Mouse (Mus musculus): ENCODE data around the gene Sdk1. TPM values are rescaled to one million over a fixed set of nuclear protein-coding genes. Genes with fewer than 3 reads are reported as not detected.

Sdk1 gene
- polyA plus RNA-seq, 1 experiment from 2014 or later = 0.76 TPM

DNA sequence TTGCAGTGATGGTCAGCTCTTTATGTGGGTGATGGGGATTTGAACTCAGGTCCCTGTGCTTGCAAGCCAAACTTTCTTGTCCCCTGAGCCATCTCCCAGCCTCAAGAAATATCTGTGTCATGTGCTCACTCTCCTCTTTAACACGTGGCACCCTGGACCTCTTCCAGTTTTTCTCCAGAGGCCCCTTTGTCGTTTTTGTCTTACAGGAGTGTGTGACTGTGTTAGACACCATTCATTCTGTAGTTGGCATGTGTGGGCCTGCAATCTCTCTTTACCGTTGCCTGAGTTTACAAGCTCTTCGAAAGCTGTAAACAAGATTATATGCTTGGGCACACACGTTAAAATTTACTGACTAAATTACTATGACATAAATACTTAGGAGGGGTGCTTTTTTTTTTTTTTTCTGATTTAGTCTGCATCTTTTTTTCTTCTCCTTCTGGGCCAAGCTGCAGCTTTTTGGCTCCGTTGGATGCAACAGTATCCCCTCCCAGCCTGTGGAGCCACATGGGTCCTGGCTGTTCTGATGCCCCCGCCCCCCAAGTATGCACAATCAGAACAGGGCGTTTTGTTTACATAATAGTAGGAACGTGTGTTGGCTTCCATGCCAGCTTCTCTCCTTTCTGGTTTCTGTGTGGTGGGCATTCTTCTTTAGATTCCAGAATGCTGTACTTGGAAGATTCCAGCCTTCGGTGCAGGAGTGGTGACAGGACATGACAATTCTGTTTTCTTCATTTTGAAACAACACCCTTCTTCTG lies 527.6 kb downstream of the Sdk1 start:
- no peak for DNase-seq (ENCODE audit: low spot score)
- WGBS = 81% methylated on average over 10 of the region's 10 CpGs
- no peaks in the 10 kb centered on the region for H3K9me3 ChIP-seq (replicated peaks)
- no peaks in the 10 kb centered on the region for H3K27me3 ChIP-seq (ENCODE audit: low read depth, poor library complexity, severe bottlenecking)
- H3K27ac ChIP-seq = no peak overlapping the region
- no peak overlapping the region for H3K4me3 ChIP-seq
- H3K36me3 ChIP-seq = no peaks in the 10 kb centered on the region
- H3K4me1 ChIP-seq = 0 out of 2 replicates have a peak, but pooled peaks cover 3% of the 10 kb centered on the region

DNA sequence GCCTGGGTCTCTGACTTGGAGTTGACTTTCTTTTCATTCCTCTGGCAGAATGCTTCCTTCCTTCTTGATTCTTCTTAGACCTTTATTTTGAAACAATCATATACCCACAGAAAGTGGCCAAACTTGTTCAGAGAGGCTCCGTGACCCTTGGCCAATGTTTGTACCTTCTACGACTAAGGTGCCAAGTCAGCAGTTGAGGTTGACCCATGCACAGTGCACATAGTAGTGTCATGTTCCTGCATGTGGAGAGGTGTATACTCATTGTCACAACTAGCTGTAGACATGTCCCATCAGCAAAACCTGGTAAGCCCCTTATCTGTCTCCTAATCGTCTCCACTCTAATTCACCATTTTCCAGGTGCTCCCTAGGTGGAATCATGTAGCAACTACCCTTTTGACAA lies 530.2 kb downstream of the Sdk1 start:
- H3K27me3 ChIP-seq (ENCODE audit: low read depth, poor library complexity, severe bottlenecking) = no peaks in the 10 kb centered on the region
- no peaks in the 10 kb centered on the region for H3K36me3 ChIP-seq
- 90% methylated on average over 3 of the region's 3 CpGs for WGBS
- H3K9me3 ChIP-seq (replicated peaks) = no peaks in the 10 kb centered on the region
- no peak overlapping the region for H3K4me3 ChIP-seq
- 0 out of 2 replicates have a peak, but pooled peaks cover 3% of the 10 kb centered on the region for H3K4me1 ChIP-seq
- H3K27ac ChIP-seq = no peak overlapping the region
- no peak for DNase-seq (ENCODE audit: low spot score)

DNA sequence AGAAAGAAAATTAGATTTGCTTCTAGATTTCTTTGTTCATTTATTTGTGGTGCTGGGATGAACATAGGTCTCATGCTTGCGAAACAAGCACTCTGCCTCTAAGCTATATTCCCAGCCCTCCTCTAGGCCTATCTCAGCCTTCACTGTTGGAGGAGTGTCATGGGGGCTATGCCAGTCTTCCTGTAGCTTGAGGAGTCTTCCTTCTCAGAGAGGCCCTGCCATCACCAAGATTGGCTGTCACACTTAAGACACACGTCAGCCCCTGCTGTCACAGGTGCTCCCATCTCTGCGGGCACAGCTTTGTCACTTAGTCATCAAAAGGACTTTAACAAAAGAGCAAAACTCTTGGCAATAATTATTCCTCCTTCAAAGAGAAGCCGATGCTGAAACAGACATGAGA lies 536.9 kb downstream of the Sdk1 start:
- H3K4me3 ChIP-seq = no peak overlapping the region
- no peaks in the 10 kb centered on the region for H3K4me1 ChIP-seq
- H3K9me3 ChIP-seq (replicated peaks) = no peaks in the 10 kb centered on the region
- no peaks in the 10 kb centered on the region for H3K36me3 ChIP-seq
- DNase-seq (ENCODE audit: low spot score) = no peak
- H3K27me3 ChIP-seq (ENCODE audit: low read depth, poor library complexity, severe bottlenecking) = no peaks in the 10 kb centered on the region
- no peak overlapping the region for H3K27ac ChIP-seq
- WGBS = 81% methylated on average over 4 of the region's 4 CpGs

DNA sequence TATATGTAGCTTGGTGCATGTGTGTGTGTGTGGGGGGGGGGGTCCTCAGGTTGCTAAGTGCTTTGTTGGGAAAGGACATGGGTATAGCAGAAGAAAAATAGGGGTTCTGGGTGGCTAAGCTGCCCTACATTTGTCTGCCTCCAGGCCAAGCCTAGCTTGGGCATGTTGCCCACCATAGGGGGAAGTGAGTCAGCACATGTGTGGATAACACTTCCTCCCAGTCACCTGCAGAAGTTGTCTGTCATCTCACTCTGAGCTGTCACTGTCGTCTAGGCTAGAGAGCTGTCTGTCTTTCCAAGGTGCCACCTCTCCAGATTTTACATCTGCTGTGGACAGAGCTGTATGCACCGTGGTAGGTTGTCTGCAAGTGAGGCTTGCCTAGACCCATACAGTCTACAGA lies 539.9 kb downstream of the Sdk1 start:
- no peaks in the 10 kb centered on the region for H3K4me1 ChIP-seq
- no peak overlapping the region for H3K27ac ChIP-seq
- H3K9me3 ChIP-seq (replicated peaks) = no peaks in the 10 kb centered on the region
- H3K4me3 ChIP-seq = no peak overlapping the region
- no peak for DNase-seq (ENCODE audit: low spot score)
- H3K36me3 ChIP-seq = no peaks in the 10 kb centered on the region
- 88% methylated on average over 2 of the region's 2 CpGs for WGBS
- no peaks in the 10 kb centered on the region for H3K27me3 ChIP-seq (ENCODE audit: low read depth, poor library complexity, severe bottlenecking)

DNA sequence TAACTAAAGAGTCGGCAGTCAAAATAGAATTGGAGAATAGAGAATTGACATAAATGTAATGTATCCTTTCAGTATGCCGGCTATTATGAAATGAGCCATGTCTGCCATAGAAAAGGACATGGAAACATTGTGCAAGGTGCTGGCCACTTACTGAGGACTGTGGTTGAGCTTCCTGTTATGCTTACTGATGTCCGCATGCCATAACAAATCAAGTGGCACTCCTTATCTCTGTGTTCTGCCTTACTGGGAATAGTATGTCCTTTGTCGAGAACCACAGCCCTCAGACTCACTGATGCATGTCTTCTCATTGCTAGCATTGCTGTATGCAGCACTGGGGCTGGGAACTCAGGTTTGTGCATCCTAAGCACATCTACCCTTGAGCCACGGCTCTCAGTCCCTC lies 541.0 kb downstream of the Sdk1 start:
- no peak for DNase-seq (ENCODE audit: low spot score)
- 91% methylated on average over 5 of the region's 5 CpGs for WGBS
- H3K4me1 ChIP-seq = no peaks in the 10 kb centered on the region

DNA sequence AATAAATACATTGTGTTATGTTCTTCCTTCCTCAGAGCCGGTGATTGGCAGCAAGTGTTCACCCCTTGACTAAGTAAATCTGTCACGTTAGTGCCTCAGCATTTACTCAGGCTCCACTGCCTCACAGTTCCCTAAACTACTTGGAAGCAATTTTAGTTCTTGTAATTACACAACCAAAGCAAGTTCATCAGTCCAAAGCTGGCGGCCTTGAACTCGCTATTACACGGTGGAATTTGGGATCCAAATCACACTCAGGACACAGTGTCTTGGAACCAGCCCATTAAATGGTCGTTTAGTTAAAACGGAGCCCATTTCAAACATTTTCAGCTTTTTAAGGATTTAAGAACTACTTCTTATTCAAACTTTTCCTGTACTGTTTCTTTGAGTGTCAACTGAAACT lies 542.2 kb downstream of the Sdk1 start:
- Histone ChIP-seq H3K27ac (no peak overlapping the region), H3K4me1 (no peaks in the 10 kb centered on the region), H3K9me3 (replicated peaks) (no peaks in the 10 kb centered on the region), H3K4me3 (no peak overlapping the region), H3K36me3 (no peaks in the 10 kb centered on the region), H3K27me3 (ENCODE audit: low read depth, poor library complexity, severe bottlenecking) (no peaks in the 10 kb centered on the region)
- no peak for DNase-seq (ENCODE audit: low spot score)
- WGBS = 92% methylated on average over 7 of the region's 7 CpGs

More for the DNA sequence above, 541.0 kb downstream of the Sdk1 start:
- H3K27me3 ChIP-seq (ENCODE audit: low read depth, poor library complexity, severe bottlenecking) = no peaks in the 10 kb centered on the region
- no peaks in the 10 kb centered on the region for H3K36me3 ChIP-seq
- no peaks in the 10 kb centered on the region for H3K9me3 ChIP-seq (replicated peaks)
- no peak overlapping the region for H3K27ac ChIP-seq
- H3K4me3 ChIP-seq = no peak overlapping the region

DNA sequence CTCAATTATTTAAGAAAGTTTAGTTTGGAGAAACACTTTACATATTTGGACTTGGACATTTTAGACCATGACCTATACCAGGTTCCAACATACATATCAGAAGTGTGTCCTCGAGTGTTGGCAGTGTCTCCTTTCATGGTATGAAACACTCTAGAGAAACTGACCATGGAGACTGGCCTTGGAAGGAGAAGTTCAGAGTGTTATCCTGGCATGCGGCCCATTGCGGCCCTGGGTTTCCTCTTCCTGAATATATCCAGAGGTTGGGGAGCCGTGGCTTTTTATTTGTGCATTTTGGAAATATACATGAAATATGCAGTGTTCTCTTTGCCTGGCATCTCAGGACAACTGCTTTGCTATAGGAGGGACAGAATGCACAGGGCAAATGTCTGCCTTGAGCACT lies 552.6 kb downstream of the Sdk1 start:
- Histone ChIP-seq H3K36me3 (no peaks in the 10 kb centered on the region), H3K27me3 (ENCODE audit: low read depth, poor library complexity, severe bottlenecking) (no peaks in the 10 kb centered on the region), H3K9me3 (replicated peaks) (no peaks in the 10 kb centered on the region), H3K27ac (no peak overlapping the region), H3K4me1 (no peaks in the 10 kb centered on the region), H3K4me3 (no peak overlapping the region)
- DNase-seq (ENCODE audit: low spot score) = no peak
- WGBS = 95% methylated on average over 4 of the region's 4 CpGs

DNA sequence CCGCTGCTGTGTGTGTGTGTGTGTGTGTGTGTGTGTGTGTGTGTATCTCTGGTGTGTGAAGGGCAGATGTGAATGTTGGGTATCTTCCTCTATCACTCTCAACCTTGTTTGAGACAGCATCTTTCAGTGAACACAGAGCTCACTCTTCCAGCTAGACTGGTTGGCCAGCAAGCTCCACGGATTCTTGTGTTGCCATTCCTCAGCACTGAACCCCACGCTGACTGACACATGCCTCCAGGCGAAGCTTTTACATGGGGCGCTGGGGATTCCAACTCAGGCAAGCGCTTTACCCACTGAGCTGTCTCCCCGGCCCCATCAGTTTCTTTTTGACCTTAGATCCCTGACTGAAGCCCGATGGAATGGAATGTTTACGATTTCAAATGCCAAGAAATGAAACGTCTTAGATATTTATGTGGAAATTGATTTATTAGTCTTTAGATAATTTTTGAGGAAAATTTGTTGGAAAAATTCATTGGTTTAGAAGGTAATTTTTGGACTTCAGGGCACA lies 582.6 kb downstream of the Sdk1 start:
- Histone ChIP-seq H3K36me3 (no peaks in the 10 kb centered on the region), H3K9me3 (replicated peaks) (no peaks in the 10 kb centered on the region), H3K4me3 (no peak overlapping the region), H3K27ac (no peak overlapping the region), H3K27me3 (ENCODE audit: low read depth, poor library complexity, severe bottlenecking) (no peaks in the 10 kb centered on the region), H3K4me1 (peaks cover 20% of the 10 kb centered on the region)
- no peak for DNase-seq (ENCODE audit: low spot score)
- 69% methylated on average over 10 of the region's 10 CpGs for WGBS

DNA sequence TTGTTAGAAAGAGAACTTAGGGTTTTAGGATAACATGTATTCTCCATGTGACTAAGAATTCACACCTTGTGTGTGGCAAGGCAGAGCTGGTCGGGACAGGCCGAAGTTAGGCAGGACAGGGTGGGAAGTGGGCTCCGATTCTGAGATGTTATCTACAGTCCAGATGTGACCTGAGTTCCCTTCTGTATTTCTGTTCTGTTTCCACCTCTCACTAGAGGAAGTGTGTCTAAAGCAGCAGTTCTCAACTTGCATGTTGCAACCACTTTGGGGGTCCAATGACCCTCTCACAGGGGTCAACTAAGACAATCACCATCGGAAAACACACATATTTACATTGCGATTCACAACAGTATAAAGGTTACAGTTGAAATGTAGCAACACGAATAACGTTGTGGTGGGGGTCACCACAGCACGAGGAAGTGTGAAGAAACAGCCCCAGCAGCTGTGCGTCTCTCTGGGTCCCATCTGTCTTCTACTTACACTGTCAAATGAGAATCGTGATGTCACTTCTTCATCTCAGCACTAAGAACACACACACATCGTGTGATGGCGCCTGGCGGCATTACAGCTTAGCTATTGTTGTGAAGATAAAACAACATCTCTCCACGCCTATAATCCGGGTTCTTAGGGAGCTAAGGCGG lies 583.6 kb downstream of the Sdk1 start:
- H3K4me3 ChIP-seq = no peak overlapping the region
- no peaks in the 10 kb centered on the region for H3K36me3 ChIP-seq
- H3K9me3 ChIP-seq (replicated peaks) = no peaks in the 10 kb centered on the region
- WGBS = 83% methylated on average over 16 of the region's 16 CpGs
- H3K27ac ChIP-seq = no peak overlapping the region
- H3K27me3 ChIP-seq (ENCODE audit: low read depth, poor library complexity, severe bottlenecking) = no peaks in the 10 kb centered on the region
- H3K4me1 ChIP-seq = peaks cover 16% of the 10 kb centered on the region
- DNase-seq (ENCODE audit: low spot score) = no peak

DNA sequence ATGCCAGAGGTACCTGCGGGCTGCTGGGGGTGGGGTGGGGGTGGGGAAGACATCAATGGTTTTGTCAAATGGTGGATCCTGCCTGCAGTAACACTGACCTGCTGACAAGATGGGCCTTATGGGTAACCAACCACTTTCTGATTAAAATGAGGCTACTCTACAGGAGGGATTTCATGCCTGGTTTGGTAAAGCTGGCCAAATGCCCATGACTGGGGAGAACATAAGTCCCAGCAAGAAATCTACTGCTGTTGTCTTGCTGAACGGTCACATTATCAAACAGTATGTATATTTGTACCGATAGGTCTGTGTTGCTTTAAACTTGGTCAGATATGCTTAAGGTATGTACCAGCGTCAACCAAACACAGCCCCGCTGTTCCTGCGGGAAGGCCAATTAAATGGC lies 594.3 kb downstream of the Sdk1 start:
- Histone ChIP-seq H3K27ac (no peak overlapping the region), H3K4me1 (peaks cover 17% of the 10 kb centered on the region), H3K36me3 (no peaks in the 10 kb centered on the region), H3K27me3 (ENCODE audit: low read depth, poor library complexity, severe bottlenecking) (no peaks in the 10 kb centered on the region; the same call in 1 of the 2 replicates), H3K4me3 (no peak overlapping the region), H3K9me3 (replicated peaks) (no peaks in the 10 kb centered on the region)
- WGBS = 62% methylated on average over 6 of the region's 6 CpGs
- no peak for DNase-seq (ENCODE audit: low spot score)

DNA sequence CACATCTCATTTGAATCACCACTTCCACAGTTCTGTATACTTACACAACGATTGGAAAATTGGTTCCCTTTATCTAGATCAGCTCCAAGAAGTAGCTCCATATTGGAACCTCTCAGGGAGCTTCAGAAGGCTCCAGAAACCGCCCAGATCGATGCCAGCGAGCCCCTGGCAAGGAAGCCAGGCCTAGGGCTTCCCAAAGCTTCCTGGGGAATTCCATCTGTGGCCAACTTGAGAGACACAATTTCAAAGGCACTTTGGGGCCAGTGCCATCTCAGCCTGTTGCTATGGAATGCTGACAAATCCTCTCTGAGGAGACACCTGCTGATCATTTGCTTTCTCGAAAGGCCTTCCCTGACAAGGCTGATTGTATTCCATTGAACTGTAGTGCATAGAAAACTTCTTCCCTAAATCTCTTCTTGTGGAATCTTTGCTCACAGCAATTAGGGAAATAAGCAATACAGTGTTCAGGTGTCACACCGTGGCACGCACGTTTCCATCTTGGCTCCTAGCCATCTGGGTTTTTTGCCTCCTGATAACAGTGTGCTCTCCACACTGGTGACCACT lies 595.7 kb downstream of the Sdk1 start:
- H3K27ac ChIP-seq = no peak overlapping the region
- H3K27me3 ChIP-seq (ENCODE audit: low read depth, poor library complexity, severe bottlenecking) = no peaks in the 10 kb centered on the region; the same call in 1 of the 2 replicates
- no peak overlapping the region for H3K4me3 ChIP-seq
- 72% methylated on average over 8 of the region's 8 CpGs for WGBS
- H3K36me3 ChIP-seq = no peaks in the 10 kb centered on the region
- peaks cover 17% of the 10 kb centered on the region for H3K4me1 ChIP-seq
- H3K9me3 ChIP-seq (replicated peaks) = no peaks in the 10 kb centered on the region
- DNase-seq (ENCODE audit: low spot score) = no peak

DNA sequence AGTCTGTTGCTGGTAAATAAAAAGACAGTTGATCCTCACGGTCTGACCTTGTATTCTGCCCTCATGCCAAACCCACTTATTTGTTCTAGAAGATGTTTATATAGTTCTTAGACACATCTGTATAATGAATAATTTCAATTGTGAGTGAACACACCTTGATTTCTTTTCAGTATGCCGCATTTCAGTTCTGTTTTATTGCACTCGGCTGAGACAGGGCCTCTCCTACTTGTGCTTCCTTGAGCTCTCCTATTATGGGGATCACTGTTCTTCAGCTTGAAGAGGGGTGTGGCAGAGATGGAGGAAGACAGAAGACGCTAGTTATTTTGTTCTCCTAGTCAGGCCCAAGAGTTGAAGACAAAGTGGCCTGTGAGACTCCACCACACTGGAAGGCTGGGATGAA lies 603.4 kb downstream of the Sdk1 start:
- H3K9me3 ChIP-seq (replicated peaks) = no peaks in the 10 kb centered on the region
- no peaks in the 10 kb centered on the region for H3K36me3 ChIP-seq
- no peak overlapping the region for H3K4me3 ChIP-seq
- H3K27me3 ChIP-seq (ENCODE audit: low read depth, poor library complexity, severe bottlenecking) = no peaks in the 10 kb centered on the region
- H3K27ac ChIP-seq = no peak overlapping the region
- H3K4me1 ChIP-seq = no peaks in the 10 kb centered on the region
- DNase-seq (ENCODE audit: low spot score) = no peak
- 87% methylated on average over 4 of the region's 4 CpGs for WGBS

DNA sequence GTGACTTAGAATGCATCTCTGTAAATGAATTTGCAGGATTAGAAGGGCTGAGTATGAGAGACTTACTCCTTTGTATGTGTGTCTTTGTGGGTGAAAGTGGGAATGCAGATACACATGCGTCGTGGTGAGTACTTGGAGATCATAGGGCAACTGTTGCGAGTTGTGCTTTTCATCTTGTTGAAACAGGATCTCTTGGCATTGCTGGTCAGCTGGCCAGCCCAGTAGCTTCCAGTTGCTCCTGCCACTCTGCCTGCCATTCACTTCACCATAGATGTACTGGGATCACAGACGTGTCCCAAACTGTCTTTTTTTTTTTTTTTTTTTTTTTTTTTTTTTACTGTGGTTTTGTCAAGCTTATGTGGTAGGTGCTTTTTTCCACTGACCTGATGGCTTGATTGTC lies 606.4 kb downstream of the Sdk1 start:
- peaks cover 4% of the 10 kb centered on the region; the same call in 1 of the 2 replicates for H3K4me1 ChIP-seq
- no peaks in the 10 kb centered on the region for H3K27me3 ChIP-seq (ENCODE audit: low read depth, poor library complexity, severe bottlenecking)
- H3K36me3 ChIP-seq = no peaks in the 10 kb centered on the region
- no peak for DNase-seq (ENCODE audit: low spot score)
- H3K27ac ChIP-seq = no peak overlapping the region
- no peaks in the 10 kb centered on the region for H3K9me3 ChIP-seq (replicated peaks)
- no peak overlapping the region for H3K4me3 ChIP-seq
- WGBS = 92% methylated on average over 4 of the region's 4 CpGs
